Mouse (Mus musculus) MEL-GATA-1-ER (cell line): ENCODE data around the gene Nubp2.

ENCODE experiments used
- DNase-seq: peaks from one replicate; pipeline ENCODE4 v3.0.0-alpha.2; 2012; ENCODE audit warnings: low read depth; ENCODE audit errors: extremely low read depth

The Nubp2 gene

DNA sequence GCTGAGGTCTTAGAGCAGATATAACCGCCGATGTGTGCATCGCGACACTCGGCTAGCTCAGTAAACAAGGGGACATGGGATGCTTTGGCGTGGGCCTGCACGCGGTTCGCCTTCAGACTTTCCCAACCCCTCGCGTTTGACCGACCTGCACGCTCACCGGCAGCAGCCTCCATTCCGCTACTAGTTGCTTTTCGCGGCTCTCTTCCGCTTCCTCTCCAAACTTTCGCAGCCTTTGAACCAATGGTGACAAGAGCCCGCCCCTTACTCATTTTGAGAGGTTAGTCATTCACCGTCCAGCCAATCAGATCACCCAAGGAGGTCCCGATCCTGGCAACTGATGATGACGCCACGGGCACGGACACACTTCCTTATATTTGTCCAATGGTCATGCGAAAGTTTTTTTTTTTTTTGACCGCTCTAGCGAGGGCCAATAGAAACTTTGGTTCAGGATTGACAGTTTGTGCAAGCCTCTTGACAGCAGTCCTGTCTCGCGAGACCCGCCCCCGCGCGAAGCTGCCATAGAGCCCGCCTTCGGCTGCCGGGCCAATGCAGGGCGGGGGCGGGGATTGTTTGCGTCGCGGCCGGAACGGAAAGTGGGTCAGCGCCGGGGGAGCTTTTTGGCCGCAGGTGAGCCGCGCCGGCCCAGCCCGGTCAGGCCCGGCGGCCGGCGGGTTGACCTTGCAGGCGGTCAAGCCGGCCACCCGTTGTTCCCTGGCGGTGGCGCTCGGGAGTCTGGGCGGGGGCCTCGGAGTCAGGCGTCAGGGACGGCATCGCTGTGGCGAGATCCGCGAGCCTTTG, at the start of gene Nubp2, which contains the start of gene Spsb3:
Gene Nubp2, minus strand, starts transcription at position 216 of the 798 bp plus-strand sequence.
Gene Spsb3, plus strand, starts transcription at position 510 of the 798 bp plus-strand sequence.
- DNase-seq: peak; percentile 100

DNA sequence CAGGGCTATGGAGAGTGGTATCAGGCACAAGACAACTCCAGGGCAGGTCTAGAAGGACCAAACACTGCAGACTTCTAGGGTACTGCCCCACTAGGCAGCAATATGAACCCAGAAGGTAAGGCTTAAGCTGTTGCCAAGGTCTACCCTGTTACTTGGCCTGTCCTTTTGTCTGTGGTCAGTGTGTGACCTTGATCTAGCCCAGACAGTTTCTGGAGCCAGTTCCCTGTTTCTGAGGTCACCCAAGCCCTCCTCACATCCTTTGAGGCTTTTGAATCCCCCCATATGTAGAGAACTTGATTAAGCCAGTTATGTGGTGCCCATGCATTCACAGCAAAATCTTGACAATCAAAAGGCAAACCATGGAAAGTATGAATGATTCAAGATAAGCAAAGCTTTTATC, 49.5 kb upstream of the Nubp2 start:
- no peak for DNase-seq

DNA sequence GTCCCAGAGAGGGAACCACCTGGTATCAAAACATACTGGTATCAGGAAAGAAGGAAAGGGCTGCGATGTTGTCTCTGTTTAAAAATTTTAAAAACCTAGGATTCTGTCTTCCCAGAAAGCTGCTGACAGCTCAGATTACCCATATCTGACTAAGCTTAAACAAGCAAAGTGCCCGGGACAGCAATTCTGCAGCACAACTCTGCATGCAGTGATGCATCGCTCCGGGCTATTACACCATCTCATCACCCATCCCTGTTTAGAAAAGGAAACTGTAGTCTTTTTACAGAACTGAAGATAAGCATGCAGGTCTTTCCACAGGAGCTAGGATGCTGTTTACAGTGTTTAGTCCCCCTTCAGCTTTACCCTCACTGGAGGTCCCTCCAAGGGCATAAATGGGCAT, 48.8 kb upstream of the Nubp2 start:
- no peak for DNase-seq

DNA sequence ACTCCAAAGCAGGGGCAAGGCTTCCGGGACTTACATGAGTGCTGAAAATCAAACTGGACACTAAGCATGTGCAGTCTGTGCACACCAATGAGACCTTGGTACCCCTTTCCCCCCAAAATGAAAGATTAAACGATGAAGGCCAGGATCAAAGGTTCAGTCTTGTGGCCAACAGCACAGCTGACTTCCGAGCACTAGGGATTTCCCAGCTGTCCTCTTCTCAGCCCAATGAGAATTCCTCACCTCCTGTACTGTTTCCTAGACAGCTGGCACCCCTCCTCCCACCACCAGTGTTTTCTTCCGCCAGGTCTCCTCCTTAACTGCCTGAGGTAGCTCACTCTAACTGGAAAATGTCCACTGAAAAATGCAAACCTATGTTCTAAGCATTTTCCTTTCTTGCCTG, 47.0 kb upstream of the Nubp2 start:
- no peak for DNase-seq

DNA sequence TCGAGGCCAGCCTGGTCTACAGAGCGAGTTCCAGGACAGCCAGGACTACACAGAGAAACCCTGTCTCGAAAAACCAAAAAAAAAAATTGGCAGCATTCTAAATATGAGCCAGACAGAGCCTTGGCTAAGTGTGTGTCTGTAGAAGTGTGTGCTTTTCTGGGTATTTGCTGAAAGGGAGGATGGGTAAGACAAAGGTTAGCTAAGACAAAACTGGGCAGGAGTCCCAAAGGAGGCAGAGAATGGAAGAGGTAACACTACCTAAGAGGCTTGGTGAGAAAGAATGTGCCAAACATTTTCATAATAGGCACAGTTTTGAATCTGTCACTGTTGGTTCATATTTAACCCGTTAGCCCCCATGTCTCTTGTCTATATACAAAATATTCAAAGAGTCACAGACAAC, 46.3 kb upstream of the Nubp2 start:
- no peak for DNase-seq

DNA sequence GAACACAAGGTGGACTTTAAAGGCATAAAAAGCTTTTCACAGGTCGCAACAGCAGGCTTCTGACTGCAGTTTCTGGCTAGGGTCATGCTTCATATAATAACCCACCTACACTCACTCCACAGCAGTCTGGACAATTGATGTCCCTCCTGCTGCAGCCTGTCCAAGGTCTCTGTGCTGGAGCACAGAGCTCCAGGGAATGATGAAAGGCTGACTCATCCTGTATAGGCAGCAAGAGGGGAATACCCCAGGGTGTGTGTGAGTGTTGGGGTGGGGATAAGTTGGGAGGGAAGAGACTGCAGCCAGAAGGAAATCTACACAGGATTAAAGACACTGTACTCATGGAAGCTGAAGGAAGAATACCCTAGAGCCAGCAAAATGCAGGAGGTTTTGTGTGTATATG, 43.4 kb upstream of the Nubp2 start:
- no peak for DNase-seq

DNA sequence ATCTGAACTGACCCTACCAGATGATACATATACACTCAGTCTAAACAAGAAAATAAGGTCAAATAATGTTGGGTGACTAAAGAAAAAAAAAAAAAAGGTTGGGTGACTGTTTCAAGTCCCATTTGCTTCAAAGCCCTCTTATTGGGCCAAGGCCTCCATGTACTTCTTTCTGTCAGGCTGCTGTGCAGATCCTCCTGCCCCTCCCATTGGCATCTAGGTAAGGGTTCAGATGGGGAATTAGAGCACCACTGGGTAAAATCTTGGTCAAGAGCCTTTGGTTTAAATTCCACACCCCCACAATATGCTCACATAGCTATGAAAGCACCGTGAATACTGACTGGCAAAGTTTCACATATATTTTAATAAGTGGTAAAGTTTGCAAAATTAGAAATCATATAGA, 37.1 kb upstream of the Nubp2 start:
- no peak for DNase-seq

DNA sequence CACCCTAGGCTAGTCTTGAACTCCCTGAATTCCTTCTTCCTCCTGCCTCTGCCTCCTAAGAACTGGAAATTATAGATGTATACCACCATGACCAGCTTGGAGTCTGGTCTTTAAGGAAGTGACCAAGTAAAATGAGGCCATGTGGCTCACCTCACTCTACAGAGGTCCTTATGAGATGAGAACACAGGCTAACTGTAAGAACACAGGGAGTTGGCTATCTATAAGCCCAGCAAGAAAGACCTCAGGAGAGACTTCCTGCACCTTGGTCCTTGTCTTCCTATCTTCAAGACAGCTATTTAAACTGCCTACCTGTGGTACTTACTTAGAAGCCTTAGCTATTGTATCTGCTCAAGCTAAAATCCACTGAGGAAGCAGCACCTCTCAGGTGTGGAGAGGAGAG, 27.8 kb upstream of the Nubp2 start:
- no peak for DNase-seq

DNA sequence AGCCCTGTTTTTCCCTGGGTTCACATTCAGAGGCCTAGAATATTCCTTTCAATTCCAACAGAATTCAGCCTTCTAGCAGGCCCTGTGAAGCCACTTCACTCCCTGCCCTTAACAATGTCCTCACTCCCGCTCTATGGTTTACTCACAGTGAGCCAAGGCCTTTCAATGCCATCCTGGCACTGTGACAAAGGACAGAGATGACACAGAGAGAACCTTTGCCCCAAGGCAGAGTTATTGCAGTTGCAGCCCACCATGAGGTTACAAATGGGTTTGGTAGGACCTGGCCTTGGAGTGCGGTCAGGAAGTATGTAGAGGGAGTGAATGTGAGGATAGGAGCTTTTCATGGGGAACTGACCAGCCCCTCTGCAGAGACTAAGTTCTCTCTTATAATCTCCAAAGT, 21.4 kb upstream of the Nubp2 start:
- no peak for DNase-seq

DNA sequence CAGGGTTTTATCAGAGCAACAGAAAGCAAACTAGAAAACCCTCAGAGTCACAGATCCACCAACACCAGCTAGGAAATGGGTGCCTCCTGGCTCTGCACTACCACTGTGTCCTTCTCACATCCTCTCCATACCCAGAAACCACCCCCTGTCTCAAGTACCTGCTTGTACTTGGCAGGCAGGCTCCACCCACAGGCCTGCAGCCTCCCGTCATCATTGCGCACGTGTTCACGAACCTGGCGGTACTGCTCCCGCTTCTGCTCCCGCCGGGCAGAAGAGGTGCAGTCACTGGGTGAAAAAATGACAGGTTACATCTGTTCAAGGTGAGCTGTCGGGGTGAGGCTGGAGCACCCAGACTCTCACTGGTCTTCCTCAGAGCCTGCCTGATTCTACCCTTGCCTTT, 17.6 kb upstream of the Nubp2 start:
- no peak for DNase-seq

DNA sequence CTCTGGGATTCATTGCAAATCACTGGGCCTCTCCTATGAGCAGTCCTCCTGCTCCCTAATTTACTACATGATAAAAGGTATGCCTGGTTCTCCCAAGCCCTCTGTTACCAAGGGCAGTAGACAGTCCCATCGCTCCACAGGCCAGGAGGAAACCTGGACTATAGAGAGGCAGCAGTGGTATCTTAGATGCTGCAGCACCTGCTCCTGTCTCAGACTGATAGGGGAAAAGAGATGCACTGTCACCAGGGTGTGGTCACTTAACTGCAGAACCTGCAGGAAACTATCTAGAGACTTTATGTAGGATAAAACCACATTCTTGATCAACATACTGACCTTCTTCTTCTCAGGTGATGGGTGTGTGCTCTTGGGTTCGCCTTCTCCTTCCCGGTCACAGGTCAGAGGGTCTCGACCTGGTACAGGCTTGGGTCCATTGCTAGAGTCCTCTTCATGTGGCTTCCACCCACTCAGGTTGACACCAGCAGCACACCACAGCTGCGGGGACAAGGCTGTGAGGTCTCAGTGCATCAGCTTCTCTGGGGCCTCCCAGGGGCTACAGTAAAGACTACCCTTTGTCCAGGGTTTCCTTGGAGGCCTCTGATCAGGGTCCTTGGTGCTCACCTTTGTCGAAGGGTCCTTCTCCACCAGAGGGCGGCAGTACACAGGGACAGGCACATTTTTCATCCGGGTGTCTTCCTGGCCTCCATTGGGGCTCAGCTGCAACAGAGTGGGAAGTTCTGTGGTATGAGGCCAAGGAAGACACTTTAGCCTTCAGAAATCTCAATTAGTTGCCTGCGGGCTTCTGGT, 16.7 kb upstream of the Nubp2 start:
- no peak for DNase-seq

DNA sequence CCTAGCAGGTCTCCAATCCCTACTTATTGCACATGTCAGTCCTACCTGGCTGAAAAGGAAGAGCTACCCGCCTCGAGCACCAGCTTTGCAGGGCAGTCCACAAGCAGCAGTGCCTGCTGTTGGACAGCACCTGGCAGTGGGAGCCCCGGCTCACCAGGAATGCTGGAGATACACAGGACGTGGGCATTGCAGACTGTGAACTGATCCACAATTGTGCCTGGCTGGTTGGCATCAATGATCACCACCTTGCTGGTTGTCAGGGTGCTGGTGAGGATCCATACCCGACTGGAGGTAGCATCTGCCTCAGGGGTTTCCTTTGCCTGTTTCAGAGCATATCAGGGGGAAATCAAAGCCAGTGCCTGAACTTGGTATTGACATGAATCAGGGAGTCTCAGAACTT, 16.0 kb upstream of the Nubp2 start:
- no peak for DNase-seq

DNA sequence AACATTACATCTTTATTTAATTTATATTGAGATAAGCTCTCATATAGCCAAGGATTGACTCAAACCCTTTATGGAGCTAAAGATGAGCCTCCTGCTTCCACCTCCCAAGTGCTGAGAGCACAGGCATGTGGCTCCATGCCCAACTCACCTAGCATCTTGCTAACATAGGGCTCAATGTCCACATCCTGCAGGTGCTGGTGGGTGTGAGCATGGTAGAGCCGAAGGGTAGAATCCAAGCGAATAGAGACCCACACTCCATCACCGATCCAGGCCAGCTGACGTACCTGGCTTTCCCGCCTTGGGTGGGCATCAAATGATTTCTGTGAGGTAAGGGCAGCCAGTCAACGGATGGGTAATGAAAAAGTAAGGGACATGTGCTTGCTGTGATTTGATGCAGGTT, 13.9 kb upstream of the Nubp2 start:
- DNase-seq: no peak

DNA sequence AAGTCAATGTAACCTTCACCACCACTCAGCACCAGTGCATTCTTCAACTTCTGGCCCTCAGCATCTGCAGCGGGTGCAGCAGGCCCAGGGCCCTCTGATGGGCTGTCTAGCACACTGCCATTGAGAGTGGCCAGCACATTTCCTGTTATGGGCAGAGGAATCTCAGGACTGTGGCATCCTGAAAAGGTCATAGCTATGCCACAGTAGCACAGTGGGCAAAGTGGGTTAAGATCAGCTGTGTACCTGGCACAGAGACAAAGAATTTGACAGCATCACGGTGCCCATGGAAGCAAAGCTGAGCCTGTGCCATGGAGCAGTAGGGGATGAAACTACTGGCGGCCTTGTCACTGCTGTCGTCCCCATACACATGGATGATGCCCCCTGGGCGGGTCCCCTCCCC, 13.0 kb upstream of the Nubp2 start:
- DNase-seq: no peak

DNA sequence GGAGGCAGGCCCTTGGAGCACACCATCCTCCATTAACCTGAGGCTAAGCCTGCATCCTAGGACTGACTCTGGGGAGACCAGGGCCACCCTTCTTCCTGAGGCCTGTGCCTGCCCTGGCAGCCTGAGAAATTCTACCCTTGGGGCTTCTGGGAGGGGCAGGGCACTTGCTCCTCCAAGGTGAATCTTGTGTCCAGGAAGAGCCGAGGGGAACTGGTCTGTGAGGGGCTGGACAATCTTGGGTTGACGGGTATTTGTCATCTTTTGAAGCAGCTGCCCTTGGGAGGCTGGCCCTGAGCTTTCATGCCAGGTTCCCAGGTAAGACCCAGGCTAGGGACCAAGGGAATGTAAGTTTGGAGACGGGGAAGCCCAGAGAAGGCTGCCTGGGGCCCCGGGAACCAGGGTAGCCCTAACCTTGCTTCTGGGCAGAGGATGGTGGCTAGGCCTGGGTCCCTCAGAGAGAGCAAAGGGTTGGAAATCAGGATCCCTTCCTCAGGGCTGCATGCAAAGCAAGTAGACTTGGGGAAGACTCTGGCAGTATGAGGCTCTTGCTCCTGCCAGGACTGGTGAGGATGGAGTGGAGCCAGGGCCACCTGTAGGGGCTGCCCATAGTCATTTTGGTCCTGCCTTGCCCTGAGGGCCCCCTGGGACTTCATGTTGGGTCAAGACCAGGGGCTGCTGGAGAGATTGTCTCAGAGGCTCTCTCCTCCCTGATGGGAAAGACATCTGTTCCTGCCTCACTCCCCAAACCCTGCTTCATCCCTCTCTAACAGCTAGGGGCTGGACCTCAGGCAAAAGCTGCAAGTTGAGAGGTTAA, 12.1 kb upstream of the Nubp2 start:
- DNase-seq: no peak

DNA sequence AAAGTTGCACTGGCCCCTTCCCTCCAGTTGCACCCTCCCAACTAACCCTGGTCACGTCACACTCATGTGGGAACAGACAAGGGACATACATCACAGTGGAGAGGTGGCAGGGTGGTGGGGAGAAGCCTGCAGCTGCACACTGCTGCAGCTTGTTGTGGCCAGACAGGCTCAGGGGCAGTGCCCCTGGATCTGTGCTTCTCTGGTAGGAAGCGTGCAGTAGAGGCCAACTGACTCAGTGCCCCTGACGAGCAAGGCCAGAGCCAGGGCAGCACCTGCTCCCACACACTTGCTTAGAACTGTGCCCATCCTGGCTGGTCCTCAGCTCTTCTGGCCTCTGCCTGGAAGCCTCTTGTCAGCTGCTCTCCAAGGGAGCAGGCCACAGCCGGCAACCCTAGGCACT, 11.5 kb upstream of the Nubp2 start:
- DNase-seq: no peak

DNA sequence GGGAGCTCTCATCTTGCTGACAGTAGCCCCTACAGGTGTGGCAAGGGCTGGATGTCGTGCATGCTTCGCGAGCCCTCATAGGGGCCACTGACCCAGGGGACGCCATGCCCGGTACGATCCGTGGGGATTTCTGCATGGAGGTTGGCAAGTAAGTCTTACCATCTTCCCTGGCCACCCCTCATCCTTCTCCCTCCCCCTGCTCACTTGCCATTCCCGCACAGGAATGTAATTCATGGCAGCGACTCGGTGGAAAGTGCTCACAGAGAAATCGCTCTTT, 10.8 kb upstream of the Nubp2 start:
- no peak for DNase-seq

DNA sequence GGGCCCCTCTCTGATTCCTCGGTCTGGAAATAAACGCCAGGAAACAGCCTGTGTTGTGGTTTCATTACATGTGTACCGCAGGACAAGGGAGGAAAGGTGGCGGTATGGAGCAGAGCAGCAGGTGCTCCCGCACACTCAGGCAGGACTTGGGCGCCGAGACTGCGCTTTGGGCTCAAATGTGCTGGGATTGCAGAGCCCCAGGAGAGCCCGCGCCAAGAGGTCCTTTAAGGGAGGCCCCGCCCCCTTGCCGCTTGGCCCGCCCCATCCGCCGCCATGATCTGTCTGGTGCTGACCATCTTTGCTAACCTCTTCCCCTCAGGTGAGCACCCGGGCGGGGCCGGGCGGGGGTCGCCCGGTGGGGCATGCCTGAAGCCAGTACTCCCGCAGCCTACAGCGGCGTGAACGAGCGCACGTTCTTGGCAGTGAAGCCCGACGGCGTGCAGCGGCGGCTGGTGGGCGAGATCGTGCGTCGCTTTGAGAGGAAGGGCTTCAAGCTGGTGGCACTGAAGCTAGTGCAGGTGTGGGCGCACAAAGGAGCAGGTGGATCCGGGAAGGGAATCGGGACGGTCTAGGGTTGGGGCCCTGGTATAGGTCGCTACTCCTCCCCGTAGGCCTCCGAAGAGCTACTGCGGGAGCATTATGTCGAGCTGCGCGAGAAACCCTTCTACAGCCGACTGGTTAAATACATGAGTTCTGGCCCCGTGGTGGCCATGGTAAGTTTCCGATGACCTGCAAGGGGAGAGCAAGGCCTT, 10.3 kb upstream of the Nubp2 start, which contains the start of gene Nme3:
Gene Nme3, plus strand, starts transcription at position 260 of the 752 bp plus-strand sequence.
- no peak for DNase-seq

DNA sequence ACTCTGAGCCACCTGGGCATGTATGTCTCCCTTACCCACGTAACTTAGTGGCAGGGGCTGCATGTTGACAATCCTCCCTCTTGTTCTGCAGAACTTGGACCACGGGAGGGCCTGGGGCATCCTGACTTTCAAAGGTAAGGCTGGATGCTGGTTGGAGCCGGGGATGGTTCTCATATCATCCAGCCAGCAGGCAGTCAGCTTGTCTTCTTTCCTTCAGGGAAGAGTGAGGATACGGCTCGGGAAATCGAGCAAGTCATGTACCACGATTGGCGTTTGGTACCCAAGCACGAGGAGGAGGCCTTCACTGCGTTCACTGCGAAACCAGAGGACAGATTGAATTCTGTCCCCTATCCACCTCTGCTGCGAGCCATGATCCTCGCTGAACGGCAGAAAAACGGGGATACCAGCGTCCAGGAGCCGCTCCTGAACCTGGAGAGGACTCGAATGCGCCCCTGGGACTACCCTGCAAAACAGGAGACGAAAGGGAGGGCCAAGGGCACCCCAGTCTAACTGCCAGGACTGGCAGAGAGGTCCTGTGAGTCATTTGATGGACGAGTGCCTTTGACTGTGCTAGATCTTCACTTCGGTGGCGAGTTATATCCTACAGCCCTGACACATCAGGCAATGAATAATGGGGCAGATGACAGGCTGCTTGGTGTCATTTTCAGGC, 9.6 kb upstream of the Nubp2 start:
- DNase-seq: no peak

DNA sequence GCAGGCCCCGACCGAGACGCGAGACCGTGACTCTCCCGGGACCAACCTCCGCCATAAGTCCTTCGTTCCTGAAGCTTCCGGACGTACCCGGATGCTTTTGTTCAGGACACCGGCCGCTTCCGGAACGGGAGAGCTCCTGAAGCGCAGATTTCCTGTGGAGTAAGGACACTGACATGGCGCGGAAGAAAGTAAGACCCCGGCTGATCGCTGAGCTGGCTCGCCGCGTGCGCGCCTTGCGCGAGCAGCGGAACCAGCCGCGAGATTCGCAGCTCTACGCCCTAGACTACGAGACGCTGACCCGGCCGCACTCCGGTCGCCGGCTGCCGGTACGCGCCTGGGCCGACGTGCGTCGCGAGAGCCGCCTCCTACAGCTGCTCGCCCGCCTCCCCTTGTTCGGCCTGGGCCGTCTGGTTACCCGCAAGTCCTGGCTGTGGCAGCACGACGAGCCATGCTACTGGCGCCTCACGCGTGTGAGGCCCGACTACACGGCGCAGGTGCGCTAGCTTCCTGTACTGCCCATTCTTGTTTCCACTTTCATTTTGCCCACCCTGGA, 8.9 kb upstream of the Nubp2 start, which contains the start of the genes Eme2 and Mrps34:
Gene Eme2, minus strand, starts transcription at position 93 of the 553 bp plus-strand sequence.
Gene Mrps34, plus strand, starts transcription at position 122 of the 553 bp plus-strand sequence.
- DNase-seq: peak; percentile 81
